Mouse (Mus musculus) frontal cortex, postnatal 10 days (tissue): ENCODE measurements around the gene Fnbp1l.

Source experiments
- DNase-seq, 2 experiments: peaks; one replicate each; pipeline ENCODE4 v3.0.0; 2022; ENCODE audit warnings: low spot score in 2 of 2, mixed read lengths in 1 of 2

The Fnbp1l gene

GRCm38 (mm10) chr3:122606105-122606801 lies 13.3 kb downstream of the Fnbp1l start:
- no peak for DNase-seq

GRCm38 (mm10) chr3:122603229-122603628 lies 16.3 kb downstream of the Fnbp1l start:
- DNase-seq, result no peak

- DNase-seq, result no peak
Measured at GRCm38 (mm10) chr3:122602370-122602769, 17.1 kb downstream of the Fnbp1l start.

GRCm38 (mm10) chr3:122599291-122599690 lies 20.2 kb downstream of the Fnbp1l start:
- DNase-seq, result no peak

GRCm38 (mm10) chr3:122590804-122591203 lies 28.7 kb downstream of the Fnbp1l start:
- DNase-seq, result no peak

GRCm38 (mm10) chr3:122590346-122590745 lies 29.2 kb downstream of the Fnbp1l start:
- no peak for DNase-seq

- no peak for DNase-seq
Measured at GRCm38 (mm10) chr3:122586918-122587641, 32.4 kb downstream of the Fnbp1l start.

- no peak for DNase-seq
Measured at GRCm38 (mm10) chr3:122577360-122577759, 42.2 kb downstream of the Fnbp1l start.

GRCm38 (mm10) chr3:122574921-122575320 lies 44.6 kb downstream of the Fnbp1l start:
- DNase-seq, result no peak

GRCm38 (mm10) chr3:122573426-122574286 lies 45.9 kb downstream of the Fnbp1l start:
- no peak for DNase-seq

GRCm38 (mm10) chr3:122566549-122566948 lies 53.0 kb downstream of the Fnbp1l start:
- no peak for DNase-seq

- no peak for DNase-seq
Measured at GRCm38 (mm10) chr3:122566112-122566511, 53.4 kb downstream of the Fnbp1l start.

GRCm38 (mm10) chr3:122565285-122565684 lies 54.2 kb downstream of the Fnbp1l start:
- no peak for DNase-seq

- no peak for DNase-seq
Measured at GRCm38 (mm10) chr3:122557766-122558165, 61.7 kb downstream of the Fnbp1l start.

- no peak for DNase-seq
Measured at GRCm38 (mm10) chr3:122551174-122551573, 68.3 kb downstream of the Fnbp1l start.

GRCm38 (mm10) chr3:122547469-122547868 lies 72.0 kb downstream of the Fnbp1l start:
- DNase-seq, result no peak

- no peak for DNase-seq
Measured at GRCm38 (mm10) chr3:122545346-122545745, 74.2 kb downstream of the Fnbp1l start.

GRCm38 (mm10) chr3:122540918-122541317 lies 78.6 kb downstream of the Fnbp1l start:
- DNase-seq, result no peak

GRCm38 (mm10) chr3:122539961-122540690 lies 79.4 kb downstream of the Fnbp1l start:
- no peak for DNase-seq

- DNase-seq, result no peak
Measured at GRCm38 (mm10) chr3:122538851-122539250, 80.7 kb downstream of the Fnbp1l start.

- DNase-seq, result no peak
Measured at GRCm38 (mm10) chr3:122535938-122536703, 83.4 kb downstream of the Fnbp1l start.
